Mouse (Mus musculus): Measurements from ENCODE around the gene Slc4a8.
"Not testable (repeated sequence)": the region's sequence is repeated elsewhere in the genome, so short reads cannot be mapped to it uniquely, and the experiment has no call there.

The Slc4a8 gene

DNA sequence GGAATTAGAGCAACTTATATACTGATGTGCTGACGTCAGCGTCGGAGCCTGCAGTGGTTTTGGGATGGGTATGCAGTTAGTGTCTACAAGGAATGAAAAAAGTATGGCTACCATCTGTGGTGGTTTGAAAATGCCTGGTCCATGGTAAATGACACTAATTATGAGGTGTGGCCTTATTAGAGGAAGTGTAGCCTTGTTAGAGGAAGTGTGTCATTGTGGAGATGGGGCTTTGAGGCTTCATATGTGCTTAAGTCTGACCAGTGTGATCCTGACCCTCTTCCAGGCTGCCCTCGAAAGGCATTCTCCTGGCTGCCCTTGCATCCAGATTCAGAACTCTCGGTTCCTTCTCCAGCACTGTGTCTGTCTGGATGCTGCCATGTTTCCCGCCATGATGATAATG lies 18.3 kb upstream of the Slc4a8 start:
- DNase-seq (ENCODE audit: low spot score) = no peak

DNA sequence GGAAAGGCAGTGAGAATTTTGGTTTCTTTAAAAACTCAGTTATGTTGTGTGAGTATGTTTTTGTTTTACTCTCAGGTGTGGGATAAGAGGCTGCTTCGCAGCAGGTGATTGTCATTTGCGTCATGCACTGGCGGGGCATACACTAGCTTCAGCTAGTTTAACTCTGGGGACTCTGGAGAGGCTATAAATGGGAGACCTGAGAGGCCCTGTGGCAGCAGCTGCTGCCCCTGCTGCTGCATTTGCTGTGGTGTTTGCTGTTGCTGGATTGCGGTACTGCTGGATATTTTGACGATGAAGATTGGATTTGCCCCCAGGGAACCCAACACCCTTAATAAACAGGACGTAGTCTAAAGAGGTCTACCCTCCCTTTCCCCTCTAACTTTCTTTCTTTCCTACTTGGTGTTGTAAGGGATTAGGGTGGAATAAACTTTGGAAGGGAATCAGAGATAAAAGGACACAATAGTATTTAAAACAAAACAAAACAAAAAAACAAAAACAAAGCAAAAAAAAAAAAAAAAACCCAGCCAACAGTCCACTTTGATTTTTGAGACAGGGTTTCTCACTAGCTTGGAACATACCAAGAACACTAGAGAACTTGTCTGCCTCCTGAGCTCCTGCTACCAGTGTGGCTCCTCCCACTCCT lies 14.9 kb upstream of the Slc4a8 start:
- no peak for DNase-seq (ENCODE audit: low spot score)

DNA sequence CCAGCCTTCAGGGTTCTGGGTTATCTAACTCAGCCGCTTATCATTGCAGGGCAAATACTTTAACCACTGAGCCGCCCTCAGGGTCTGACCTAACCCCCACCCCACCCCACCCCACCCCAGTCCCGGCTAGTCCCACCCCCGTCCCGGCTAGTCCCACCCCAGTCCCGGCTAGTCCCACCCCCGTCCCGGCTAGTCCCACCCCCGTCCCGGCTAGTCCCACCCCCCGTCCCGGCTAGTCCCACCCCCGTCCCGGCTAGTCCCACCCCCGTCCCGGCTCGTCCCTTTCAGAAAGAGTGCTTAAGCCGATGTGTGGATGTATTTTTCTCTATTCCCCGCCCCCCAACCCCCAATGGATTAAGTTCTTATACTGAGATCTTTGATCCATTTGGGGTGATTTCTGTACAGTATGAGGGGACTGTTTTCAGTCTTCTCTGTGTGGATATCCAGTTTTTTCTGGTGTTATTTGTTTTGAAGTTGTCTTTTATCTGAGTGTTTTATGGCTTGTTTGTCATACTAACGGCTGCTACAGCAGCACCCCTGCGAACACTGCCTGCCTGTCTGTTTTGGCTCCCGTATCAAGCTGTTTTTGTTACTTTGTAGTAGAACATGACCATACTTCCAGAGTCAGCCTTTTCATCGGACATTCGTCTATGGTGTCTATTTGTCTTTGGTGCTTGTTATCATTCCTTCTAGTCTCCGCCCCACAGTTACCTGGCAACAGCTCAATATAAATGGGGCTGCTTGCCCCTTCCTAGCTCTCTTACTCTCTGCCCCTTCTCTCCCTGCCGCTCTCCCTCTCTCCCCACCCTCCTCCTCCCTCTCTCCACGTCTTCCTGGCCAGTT lies 14.2 kb upstream of the Slc4a8 start:
- peak; percentile 58 for DNase-seq (ENCODE audit: low spot score)

DNA sequence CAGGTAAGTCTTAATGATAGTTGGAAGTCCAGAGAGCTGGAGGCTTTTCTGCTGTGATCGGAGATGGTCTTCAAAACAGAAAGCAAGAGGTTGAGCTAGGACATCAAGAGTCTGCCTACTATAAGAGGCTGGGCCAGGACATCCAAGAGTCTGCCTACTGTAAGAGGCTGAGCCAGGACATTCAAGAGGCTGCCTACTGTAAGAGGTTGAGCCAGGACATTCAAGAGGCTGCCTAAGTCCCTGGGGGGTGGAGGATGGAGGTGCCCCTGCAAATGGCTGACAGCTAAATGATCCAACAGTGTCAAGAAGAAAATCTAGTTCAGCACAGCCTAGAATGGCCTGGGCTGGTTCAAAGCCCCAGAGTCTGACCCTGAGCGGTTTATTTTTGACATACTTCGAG lies 13.0 kb upstream of the Slc4a8 start:
- no peak for DNase-seq (ENCODE audit: low spot score)

DNA sequence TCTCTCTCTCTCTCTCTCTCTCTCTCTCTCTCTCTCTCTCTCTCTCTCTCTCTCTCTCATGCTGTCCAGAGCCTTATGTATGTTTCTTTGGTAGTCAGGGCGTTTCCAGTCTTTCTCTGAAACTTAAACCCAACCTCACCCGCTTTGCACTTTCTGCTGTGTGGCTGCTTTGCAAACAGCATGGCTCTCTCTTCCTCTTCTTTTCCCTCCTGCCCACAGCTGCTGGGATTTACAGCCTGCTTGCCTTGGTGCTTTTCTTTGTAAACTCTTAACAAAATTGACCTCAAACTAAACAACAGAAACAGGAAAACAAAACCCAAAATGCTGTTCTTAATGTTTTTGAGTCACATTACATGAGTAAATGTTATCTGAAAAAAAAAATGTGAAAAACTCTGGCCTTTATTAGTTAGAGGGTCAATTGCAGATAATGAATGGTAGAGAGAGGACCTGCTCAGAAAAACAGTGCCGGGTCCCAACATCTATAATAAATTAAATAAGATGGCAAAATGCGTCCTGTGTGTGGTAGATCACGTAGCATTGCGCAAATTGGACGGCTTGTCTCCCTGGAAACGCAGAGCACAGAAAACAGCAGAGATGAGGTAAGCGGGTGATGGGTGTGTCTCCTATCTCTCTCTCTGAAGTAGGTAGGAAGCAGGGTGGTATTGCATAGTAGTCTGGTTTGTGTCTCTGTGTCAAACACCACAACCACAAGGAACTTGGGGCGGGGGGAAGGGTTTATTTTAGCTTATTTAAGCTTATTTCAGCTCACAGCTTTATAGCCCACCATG lies 11.6 kb upstream of the Slc4a8 start:
- no peak for DNase-seq (ENCODE audit: low spot score)

DNA sequence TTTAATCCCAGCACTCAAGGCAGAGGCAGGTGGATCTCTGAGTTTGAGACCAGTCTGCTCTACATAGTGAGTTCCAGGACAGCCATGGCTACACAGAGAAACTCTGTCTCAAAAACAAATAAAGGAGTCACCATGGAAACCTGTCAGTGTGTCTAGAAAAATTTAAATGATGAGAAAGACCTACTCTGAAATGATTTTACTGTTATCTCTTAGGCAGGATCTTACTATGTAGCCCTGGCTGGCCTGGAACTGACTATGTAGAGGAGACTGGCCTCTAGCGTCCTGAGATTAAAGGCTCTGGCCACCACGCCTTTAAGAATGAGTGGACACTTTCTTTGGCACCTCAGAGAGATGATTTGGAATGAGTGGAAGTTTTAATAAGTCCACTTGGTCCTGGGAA lies 9.1 kb upstream of the Slc4a8 start:
- no peak for DNase-seq (ENCODE audit: low spot score)

DNA sequence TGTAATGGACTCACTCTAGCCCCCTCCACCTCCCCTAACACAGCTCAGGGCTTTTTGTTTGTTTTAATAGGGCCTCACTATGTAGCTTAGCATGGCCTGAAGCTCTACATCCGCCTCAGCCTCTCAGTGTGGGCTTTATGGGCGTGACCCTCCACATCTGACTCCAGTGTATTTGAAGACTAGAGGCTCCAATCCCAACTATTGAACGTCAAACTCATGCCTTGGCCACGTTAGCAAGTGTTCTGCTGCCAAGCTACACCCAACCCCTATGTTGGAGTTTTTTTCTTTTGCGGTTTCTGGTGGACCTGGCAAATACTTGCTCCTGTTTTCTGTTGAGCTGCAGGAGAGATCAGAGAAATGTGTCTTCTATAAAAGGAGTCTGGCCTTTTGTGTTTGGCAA lies 8.5 kb upstream of the Slc4a8 start:
- DNase-seq (ENCODE audit: low spot score) = no peak

DNA sequence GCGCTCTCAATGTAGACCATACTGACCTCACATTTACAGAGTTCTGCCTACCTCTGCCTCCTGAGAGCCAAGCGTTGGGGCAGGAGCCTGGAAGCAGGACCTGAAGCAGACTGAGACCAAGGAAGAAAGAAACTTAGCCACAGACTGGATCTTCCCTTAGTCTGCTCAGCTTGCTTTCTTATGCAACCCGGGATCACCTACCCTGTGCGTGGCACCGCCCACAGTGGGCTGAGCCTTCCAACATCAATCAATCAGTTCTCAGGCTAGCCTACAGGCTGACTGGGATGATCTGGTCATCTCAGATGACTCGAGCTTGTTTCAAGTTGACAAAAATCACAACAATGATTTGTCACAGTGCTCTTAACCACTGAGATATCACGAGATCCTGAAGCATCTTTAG lies 7.5 kb upstream of the Slc4a8 start:
- DNase-seq (ENCODE audit: low spot score) = no peak

DNA sequence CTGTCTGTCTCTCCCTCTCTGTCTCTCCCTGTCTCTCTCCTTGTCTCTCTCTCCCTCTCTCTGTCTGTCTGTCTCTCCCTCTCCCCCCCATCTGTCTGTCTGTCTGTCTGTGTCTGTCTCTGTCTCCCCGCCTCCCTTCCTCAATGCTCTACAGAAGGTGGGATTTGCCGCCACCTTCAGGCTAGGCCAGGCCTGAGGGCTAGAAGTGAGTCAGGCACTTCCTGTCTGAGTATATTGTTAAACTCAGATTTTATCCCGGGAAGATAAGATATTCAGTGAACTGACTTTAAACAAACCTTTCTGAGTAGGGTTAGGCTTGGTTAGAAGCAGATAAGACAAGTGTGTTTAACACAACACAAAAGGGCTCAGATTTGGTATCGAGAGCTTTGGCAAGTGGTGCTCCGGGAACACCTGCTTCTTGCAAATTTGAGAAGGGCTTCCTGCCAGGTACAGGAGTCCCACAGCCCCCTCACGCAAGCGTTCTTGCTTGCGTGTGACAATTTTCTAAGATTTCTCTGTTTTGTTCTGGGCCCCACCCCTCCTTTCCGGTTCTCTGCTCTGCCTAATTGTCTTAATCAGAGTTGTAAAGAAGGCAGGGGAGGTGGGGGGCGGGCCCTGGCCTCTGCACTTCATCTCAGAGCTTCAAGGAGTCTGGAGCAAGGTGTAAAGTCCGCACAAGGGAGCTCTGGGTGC lies 6.6 kb upstream of the Slc4a8 start:
- no peak for DNase-seq (ENCODE audit: low spot score)

DNA sequence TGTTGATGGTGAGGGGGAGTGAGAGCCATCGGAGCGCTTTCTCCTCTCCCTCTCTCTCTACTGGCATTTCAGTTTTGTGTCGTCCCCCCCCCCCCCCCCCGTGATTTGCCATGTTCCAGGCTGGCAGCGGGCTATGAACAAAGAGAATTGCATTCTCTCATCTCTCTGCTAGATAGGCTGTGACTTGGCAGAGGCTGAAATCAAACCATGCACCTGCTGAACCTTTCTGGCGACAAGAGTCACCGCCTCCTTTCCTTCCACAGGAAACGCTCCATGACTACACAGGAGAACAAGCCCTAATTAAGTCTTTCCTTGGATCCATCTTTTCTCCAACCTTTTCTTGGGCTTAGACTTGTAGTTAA lies 6.1 kb upstream of the Slc4a8 start:
- no peak for DNase-seq (ENCODE audit: low spot score)

DNA sequence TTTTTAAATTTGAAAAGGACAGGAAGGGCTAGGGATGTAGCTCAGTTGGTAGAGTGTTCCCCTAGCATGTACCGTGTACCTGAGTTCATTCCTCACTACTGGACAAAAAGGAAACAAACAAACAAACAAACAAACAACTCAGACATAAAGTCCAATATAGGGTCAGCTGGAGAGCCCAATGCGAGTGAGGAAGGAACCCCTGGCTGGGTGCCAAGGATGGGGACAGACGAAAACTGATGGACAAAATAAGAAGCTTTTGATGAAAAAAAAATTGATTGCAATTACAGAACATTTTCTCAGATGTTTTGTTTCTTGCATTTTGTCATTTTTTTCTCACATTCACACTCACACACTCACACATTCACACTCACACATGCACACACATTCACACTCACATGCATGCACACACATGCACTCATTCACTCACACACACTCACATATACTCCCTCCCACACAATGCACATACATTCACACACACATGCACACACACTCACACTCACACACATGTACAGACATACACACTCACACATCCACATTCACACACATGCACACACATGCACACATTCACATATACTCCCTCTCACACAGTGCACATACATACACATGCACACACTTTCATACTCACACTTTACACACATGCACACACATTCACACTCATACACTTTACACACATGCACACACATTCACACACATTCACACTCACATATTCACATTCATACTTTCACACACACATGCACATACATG lies 5.5 kb upstream of the Slc4a8 start:
- DNase-seq (ENCODE audit: low spot score) = no peak

DNA sequence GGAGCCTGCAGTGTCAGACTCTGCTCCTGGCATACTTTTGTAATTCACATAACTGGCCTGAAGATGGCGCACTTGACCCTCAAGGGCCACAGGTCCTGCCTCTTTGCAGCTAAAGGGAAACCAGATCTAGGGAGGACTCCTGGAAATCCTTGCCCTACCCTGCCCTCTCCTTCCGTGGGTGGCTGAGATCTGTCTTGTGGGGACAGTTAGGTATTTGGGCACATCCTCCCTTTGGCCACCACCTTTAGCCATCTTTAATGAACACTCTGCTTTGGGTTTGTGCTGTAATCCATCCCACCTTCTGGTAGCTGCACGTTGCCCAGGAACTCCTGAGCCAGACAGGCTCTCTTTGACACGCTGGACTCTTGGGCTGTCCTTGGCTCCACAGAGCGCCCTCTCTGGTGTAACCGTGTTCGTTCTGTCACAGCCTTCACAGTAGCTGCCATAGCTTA lies 4.0 kb upstream of the Slc4a8 start:
- peak; percentile 64 for DNase-seq (ENCODE audit: low spot score)

DNA sequence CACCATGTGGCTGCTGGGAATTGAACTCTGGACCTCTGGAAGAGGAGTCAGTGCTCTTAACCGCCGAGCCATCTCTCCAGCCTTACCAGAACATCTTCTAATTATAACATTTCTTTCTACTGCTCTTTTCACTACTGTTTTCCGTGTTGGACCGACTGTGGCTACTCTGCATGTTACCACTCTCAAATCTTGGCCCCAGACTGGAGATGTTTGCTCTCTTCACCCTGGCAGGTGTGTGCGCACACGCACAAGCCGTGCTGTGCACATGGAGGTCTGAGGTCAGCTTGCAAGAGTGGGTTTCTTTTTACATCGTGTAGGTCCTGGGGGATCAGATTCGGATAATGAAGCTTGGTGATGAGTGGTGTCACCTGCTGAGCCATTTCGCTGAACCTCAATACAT lies 2.3 kb upstream of the Slc4a8 start:
- no peak for DNase-seq (ENCODE audit: low spot score)

DNA sequence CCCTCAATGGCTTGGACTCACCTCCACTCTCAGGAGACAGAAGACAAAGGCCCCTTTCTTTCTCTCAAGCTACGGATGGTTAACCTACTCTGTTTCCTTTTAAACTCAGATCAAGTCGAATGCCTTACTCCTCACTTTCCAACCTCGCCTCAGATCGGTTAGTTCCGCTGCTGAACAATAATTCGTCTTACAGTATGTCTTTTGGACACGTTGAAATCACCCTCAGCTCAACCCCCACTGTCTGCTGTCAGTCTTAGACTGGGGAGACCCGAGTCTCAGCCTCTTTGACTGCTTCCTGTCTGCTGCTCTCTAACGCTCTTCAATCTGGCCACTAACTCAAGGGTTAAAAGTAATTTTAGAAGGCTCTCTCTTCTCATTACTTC lies 520 bp upstream of the Slc4a8 start:
- no peak for DNase-seq (ENCODE audit: low spot score)

DNA sequence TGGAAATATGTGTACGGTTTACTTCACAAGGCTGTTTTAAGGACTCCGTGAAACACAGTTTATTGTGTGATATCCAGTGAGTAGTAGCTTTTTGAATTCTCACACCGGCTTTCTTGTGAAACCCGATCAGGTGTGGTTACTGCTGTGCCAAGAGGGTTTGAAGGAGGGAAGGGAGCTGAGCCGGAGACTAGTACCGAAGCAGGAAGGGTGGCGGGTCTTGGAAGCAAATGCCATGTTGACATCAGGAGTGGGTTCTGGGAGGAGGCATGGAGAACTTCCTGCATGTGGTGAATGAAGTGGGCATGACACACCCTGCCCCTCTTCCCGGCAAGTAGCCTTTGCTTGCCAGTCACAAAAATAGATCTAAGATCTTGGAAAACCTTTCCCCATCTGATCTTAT lies 1.1 kb downstream of the Slc4a8 start:
- DNase-seq (ENCODE audit: low spot score) = no peak

DNA sequence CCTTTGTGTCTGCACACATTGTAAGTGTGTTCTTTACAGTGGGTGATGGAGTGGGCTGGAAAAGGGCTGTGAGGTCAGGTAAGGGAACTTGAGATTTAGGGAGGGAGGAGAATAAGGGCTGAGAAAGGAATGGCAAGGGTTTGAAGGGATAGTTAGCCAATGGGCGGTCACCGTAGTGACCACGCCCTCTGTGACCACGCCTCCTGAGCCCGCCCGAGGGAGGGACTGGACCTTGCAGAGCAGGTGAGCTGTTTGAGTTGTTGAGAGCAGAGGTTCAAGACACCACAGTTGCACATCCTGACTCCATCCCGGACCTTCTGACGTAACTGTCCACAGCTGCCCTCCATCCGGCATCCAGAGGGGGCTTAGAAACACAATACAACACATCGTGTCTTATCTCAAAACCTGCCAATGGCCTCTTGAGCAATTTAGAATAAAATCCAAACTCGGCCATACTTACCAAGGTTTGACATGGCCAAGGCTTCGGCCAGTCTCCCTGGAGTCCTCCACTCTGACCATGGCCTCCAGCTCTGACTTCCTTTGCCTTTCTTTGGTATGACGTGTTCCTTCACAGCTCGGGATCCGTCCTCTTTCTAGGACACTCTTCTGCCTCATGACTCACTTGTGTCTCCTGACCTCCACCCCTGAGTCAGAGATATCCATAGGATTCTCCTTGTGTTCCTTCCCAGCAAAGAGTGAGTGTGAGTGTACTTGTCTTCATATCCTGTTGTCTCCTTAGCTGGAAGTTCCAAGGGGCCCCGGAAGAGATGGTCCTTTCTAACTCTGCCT lies 2.8 kb downstream of the Slc4a8 start:
- no peak for DNase-seq (ENCODE audit: low spot score)

DNA sequence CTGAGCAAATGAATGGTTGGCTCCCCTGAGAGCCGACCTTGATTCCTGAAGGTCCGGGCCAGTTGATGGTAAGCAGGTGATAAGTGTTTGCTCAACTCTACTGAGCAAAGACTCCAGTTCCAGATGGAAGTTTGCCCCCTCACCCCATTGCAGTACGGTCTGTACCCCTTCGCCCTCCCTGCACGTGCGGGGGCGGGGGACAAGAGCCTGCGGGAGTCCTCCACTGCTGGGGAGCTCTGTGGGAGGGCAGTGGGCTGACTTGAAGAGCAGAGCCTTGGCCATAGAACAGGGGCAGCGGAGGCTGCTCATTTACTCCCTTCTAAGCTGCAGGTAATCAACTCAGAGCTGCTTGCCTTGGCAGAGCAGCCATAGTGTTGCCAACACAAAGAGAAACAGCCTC lies 5.3 kb downstream of the Slc4a8 start:
- DNase-seq (ENCODE audit: low spot score) = peak; percentile 66

DNA sequence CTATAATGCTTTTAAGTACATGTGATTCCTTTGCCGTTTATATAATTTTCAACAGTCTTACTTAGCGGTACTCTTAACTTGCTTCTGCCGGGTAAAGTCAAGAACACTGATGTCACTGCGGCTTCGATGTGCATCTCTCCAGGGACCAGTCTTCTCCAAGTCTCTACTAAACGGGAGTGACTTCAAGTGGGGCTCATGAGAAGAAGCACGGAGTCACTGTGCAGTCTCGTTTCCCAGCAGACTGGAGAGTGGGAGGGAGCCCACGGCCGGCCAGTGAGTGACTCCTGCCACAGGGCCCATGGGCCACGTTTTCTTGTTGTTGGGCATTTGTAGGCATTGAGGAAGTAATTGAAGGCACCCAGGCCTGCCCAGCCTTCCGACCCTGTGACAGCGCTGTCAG lies 6.3 kb downstream of the Slc4a8 start:
- DNase-seq (ENCODE audit: low spot score) = no peak

DNA sequence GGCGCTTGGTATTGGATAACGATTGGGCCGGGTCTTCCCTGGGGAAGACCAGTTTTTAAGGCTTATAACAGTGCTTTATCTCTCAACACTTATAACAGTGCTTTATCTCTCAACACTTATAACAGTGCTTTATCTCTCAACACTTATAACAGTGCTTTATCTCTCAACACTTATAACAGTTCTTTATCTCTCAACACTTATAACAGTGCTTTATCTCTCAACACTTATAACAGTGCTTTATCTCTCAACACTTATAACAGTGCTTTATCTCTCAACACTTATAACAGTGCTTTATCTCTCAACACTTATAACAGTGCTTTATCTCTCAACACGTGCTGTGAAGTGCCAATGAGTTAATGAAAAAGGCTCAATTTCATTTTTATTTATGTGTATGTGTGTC lies 7.5 kb downstream of the Slc4a8 start:
- not testable (repeated sequence) for DNase-seq (ENCODE audit: low spot score)

DNA sequence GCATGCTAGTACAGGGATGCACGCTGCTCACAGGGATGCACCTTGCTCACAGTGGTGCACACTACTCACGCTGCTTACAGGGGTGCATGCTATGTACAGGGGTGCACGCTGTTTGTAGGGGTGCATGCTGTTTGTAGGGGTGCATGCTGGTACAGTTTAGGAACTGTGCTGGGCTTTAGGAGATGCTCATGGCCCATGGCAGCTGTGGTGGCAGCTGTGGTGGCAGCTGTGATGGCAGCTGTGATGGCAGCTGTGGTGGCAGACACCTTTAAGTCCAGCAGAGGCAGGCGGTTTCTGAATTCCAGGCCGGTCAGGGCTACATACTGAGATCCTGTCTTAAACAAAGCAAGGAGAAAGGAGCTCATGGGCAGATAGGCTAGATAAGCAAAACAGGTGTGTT lies 8.8 kb downstream of the Slc4a8 start:
- DNase-seq (ENCODE audit: low spot score) = no peak

DNA sequence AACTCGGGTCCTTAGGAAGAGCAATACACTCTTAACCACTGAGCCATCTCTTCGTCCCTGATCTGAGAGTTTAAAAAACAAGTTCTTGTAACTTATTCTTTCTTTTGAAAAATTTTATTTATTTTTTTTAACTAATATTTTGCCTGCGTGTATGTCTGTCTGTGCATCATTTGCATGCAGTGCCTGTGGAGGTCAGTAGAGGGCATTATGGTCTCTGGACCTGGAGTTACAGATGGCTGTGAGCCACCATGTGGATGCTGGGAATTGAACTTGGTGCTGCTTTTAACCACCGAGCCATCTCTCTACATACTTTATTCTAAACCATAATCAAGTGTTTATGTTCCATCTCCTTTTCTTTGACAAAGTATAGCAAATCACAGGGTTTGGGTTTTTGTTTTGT lies 11.1 kb downstream of the Slc4a8 start:
- no peak for DNase-seq (ENCODE audit: low spot score)
